In genomic region chr16:17804982-17805381, GRCm38 (mm10) we compare ENCODE assay signal across 9 mouse cellular contexts. TPM values are rescaled to one million over a fixed set of nuclear protein-coding genes. Genes with fewer than 3 reads are reported as not detected.
DNase-seq lines count a peak whose midpoint lies in the region; ATAC-seq and TF ChIP-seq lines count a peak whose summit lies in the region.
"Had no signal": no experiment of that assay in that cellular context is flagged by ENCODE, and none has a peak within 500 bp of the region (broad histone marks: within the 10 kb centered on the region; RNA-seq: fewer than 3 reads in every experiment).

No protein-coding gene starts in this region.

- peaks cover 62% of the 10 kb centered on the region for H3K27me3 ChIP-seq in kidney, embryonic 16.5 days (ENCODE audit: insufficient read depth, low read length)
- peaks cover 39% of the 10 kb centered on the region for H3K27me3 ChIP-seq in embryonic facial prominence, embryonic 15.5 days
- peaks cover 66% of the 10 kb centered on the region for H3K27me3 ChIP-seq in intestine, postnatal 0 days (replicated peaks; ENCODE audit: control insufficient read depth, insufficient read depth, low read length)
- H3K27me3 ChIP-seq in midbrain, postnatal 0 days (ENCODE audit: insufficient read depth, low read length), result peaks cover 56% of the 10 kb centered on the region

- ATAC-seq in kidney, embryonic 16.5 days (ENCODE audit: low FRiP score, low TSS enrichment), result no peak
- no peak for ATAC-seq in embryonic facial prominence, embryonic 15.5 days (ENCODE audit: insufficient number of reproducible peaks, low FRiP score, low TSS enrichment, low read depth)
- no peak for ATAC-seq in intestine, postnatal 0 days
- no peak for ATAC-seq in midbrain, postnatal 0 days (ENCODE audit: low FRiP score)

- H3K9ac ChIP-seq in kidney, embryonic 16.5 days (replicated peaks; ENCODE audit: low read length), result 0 out of 2 replicates have a peak overlapping the region, but pooled peaks have one; percentile 34
- no peak overlapping the region for H3K9ac ChIP-seq in embryonic facial prominence, embryonic 15.5 days
- H3K9ac ChIP-seq in intestine, postnatal 0 days (ENCODE audit: low read depth, low read length), result no peak overlapping the region
- H3K9ac ChIP-seq in midbrain, postnatal 0 days (replicated peaks; ENCODE audit: low read length, poor library complexity, severe bottlenecking), result no peak overlapping the region

- peaks cover 69% of the 10 kb centered on the region for H3K4me1 ChIP-seq in kidney, embryonic 16.5 days (ENCODE audit: insufficient read depth, low read length)
- peaks cover 96% of the 10 kb centered on the region for H3K4me1 ChIP-seq in embryonic facial prominence, embryonic 15.5 days
- H3K4me1 ChIP-seq in intestine, postnatal 0 days (replicated peaks; ENCODE audit: control insufficient read depth, insufficient read depth, low read length), result 0 out of 2 replicates have a peak, but pooled peaks cover 8% of the 10 kb centered on the region
- H3K4me1 ChIP-seq in midbrain, postnatal 0 days (ENCODE audit: insufficient read depth, low read length), result peaks cover 37% of the 10 kb centered on the region

- TF ChIP-seq CTCF in intestine, postnatal 0 days (IDR thresholded peaks at IDR 0.05; ENCODE audit: low read depth), result no peak
- no peak for TF ChIP-seq CTCF in midbrain, postnatal 0 days (IDR thresholded peaks at IDR 0.05)

- H3K4me2 ChIP-seq in kidney, embryonic 16.5 days (replicated peaks; ENCODE audit: low read depth, low read length), result peak overlapping the region; percentile 62
- H3K4me2 ChIP-seq in embryonic facial prominence, embryonic 15.5 days (replicated peaks), result peak overlapping the region; percentile 81
- H3K4me2 ChIP-seq in intestine, postnatal 0 days (replicated peaks; ENCODE audit: low read depth), result peak overlapping the region; percentile 60
- peak overlapping the region; percentile 51; the same call in 1 of the 2 replicates for H3K4me2 ChIP-seq in midbrain, postnatal 0 days (ENCODE audit: low read depth, low read length, poor library complexity, severe bottlenecking)

- WGBS in kidney, embryonic 16.5 days, result 21% methylated on average over 7 of the region's 7 CpGs
- WGBS in embryonic facial prominence, embryonic 15.5 days, result 20% methylated on average over 7 of the region's 7 CpGs
- WGBS in intestine, postnatal 0 days, result 42% methylated on average over 7 of the region's 7 CpGs
- 6% methylated on average over 7 of the region's 7 CpGs for WGBS in midbrain, postnatal 0 days

- no peak for DNase-seq in kidney, adult 9 months
- no peak for DNase-seq in midbrain, postnatal 0 days (ENCODE audit: low spot score)
- no peak for DNase-seq in Muller cell, postnatal 12 days (ENCODE audit: inconsistent ontology term)
- DNase-seq in spleen, postnatal 10 days (ENCODE audit: low spot score in 2 of 2), result no peak
- no peak for DNase-seq in gastrocnemius, postnatal 25 days

- peak overlapping the region; percentile 42 for H3K4me3 ChIP-seq in kidney, embryonic 16.5 days (ENCODE audit: low read length)
- peak overlapping the region; percentile 37 for H3K4me3 ChIP-seq in embryonic facial prominence, embryonic 15.5 days (replicated peaks)
- H3K4me3 ChIP-seq in intestine, postnatal 0 days (ENCODE audit: low read depth, low read length), result peak overlapping the region; percentile 26; the same call in 1 of the 2 replicates
- H3K4me3 ChIP-seq in midbrain, postnatal 0 days (ENCODE audit: low read depth, low read length), result no peak overlapping the region

- no peaks in the 10 kb centered on the region for H3K9me3 ChIP-seq in kidney, embryonic 16.5 days (ENCODE audit: low read length)
- H3K9me3 ChIP-seq in embryonic facial prominence, embryonic 15.5 days (replicated peaks), result no peaks in the 10 kb centered on the region
- no peaks in the 10 kb centered on the region for H3K9me3 ChIP-seq in intestine, postnatal 0 days (ENCODE audit: control insufficient read depth)
- no peaks in the 10 kb centered on the region for H3K9me3 ChIP-seq in midbrain, postnatal 0 days (ENCODE audit: low read length)

- H3K36me3 ChIP-seq in kidney, embryonic 16.5 days (ENCODE audit: insufficient read depth, low read length), result 0 out of 2 replicates have a peak, but pooled peaks cover 5% of the 10 kb centered on the region
- H3K36me3 ChIP-seq in embryonic facial prominence, embryonic 15.5 days, result no peaks in the 10 kb centered on the region; the same call in 1 of the 2 replicates
- H3K36me3 ChIP-seq in intestine, postnatal 0 days (ENCODE audit: control insufficient read depth, insufficient read depth), result 0 out of 2 replicates have a peak, but pooled peaks cover 4% of the 10 kb centered on the region
- H3K36me3 ChIP-seq in midbrain, postnatal 0 days (ENCODE audit: insufficient read depth, low read length), result no peaks in the 10 kb centered on the region

- no peak overlapping the region for H3K27ac ChIP-seq in kidney, embryonic 16.5 days (ENCODE audit: low read length)
- H3K27ac ChIP-seq in embryonic facial prominence, embryonic 15.5 days (replicated peaks), result peak overlapping the region; percentile 91
- no peak overlapping the region for H3K27ac ChIP-seq in intestine, postnatal 0 days (ENCODE audit: low read depth, low read length)
- H3K27ac ChIP-seq in midbrain, postnatal 0 days (ENCODE audit: low read depth, low read length), result no peak overlapping the region

RNA-seq across cellular contexts. Expression of gene Scarf2, which starts 7.9 kb away (rescaled TPM):
- polyA plus RNA-seq in kidney, embryonic 16.5 days (2015; fragmentation: Nextera tagmentation; extraction: Ambion mirVana), result 8.1 and 8.9 TPM in 2 replicates
- polyA plus RNA-seq in embryonic facial prominence, embryonic 15.5 days (2015; fragmentation: Nextera tagmentation; extraction: Ambion mirVana), result 40.7 and 43.4 TPM in 2 replicates
- 6.3 and 6.9 TPM in 2 replicates for polyA plus RNA-seq in intestine, postnatal 0 days (2015; fragmentation: Nextera tagmentation; extraction: Ambion mirVana)
- 8.5 and 12.6 TPM in 2 replicates for total RNA-seq in midbrain, postnatal 0 days (2014; rRNA removed)
- 2.1 and 2.4 TPM in 2 replicates for polyA plus RNA-seq in midbrain, postnatal 0 days (2015; fragmentation: Nextera tagmentation; extraction: Ambion mirVana)
- total RNA-seq in gastrocnemius, postnatal 25 days (2021), result 1 to 10 TPM; 4.7 to 5.4 TPM

RNA-seq across cellular contexts. Expression of gene B830017H08Rik, which starts 27.9 kb away (rescaled TPM):
- polyA plus RNA-seq in kidney, embryonic 16.5 days (2015; fragmentation: Nextera tagmentation; extraction: Ambion mirVana), result 0.09 TPM in 1 of 2 replicates, not detected in the other
- 0.30 and 0.52 TPM in 2 replicates for polyA plus RNA-seq in embryonic facial prominence, embryonic 15.5 days (2015; fragmentation: Nextera tagmentation; extraction: Ambion mirVana)
- not detected in 2 replicates for polyA plus RNA-seq in intestine, postnatal 0 days (2015; fragmentation: Nextera tagmentation; extraction: Ambion mirVana)
- total RNA-seq in midbrain, postnatal 0 days (2014; rRNA removed), result 7.0 and 13.5 TPM in 2 replicates
- 7.8 and 8.5 TPM in 2 replicates for polyA plus RNA-seq in midbrain, postnatal 0 days (2015; fragmentation: Nextera tagmentation; extraction: Ambion mirVana)
- total RNA-seq in gastrocnemius, postnatal 25 days (2021), result not detected
- total RNA-seq: granulocyte monocyte progenitor cell, adult 5-6 weeks had no signal

RNA-seq across cellular contexts. Expression of gene Car15, which starts 33.2 kb away (rescaled TPM):
- 35.7 and 48.6 TPM in 2 replicates for polyA plus RNA-seq in kidney, embryonic 16.5 days (2015; fragmentation: Nextera tagmentation; extraction: Ambion mirVana)
- polyA plus RNA-seq in embryonic facial prominence, embryonic 15.5 days (2015; fragmentation: Nextera tagmentation; extraction: Ambion mirVana), result 2.8 and 3.9 TPM in 2 replicates
- polyA plus RNA-seq in intestine, postnatal 0 days (2015; fragmentation: Nextera tagmentation; extraction: Ambion mirVana), result 0.39 and 0.59 TPM in 2 replicates
- total RNA-seq in midbrain, postnatal 0 days (2014; rRNA removed), result 2.4 and 12.8 TPM in 2 replicates
- polyA plus RNA-seq in midbrain, postnatal 0 days (2015; fragmentation: Nextera tagmentation; extraction: Ambion mirVana), result 1.7 and 2.0 TPM in 2 replicates
- total RNA-seq in gastrocnemius, postnatal 25 days (2021), result under 1 TPM; 0.79 to 0.88 TPM

RNA-seq across cellular contexts. Expression of gene Klhl22, which starts 45.6 kb away (rescaled TPM):
- polyA plus RNA-seq in kidney, embryonic 16.5 days (2015; fragmentation: Nextera tagmentation; extraction: Ambion mirVana), result 69.8 and 72.0 TPM in 2 replicates
- 91.5 and 93.4 TPM in 2 replicates for polyA plus RNA-seq in embryonic facial prominence, embryonic 15.5 days (2015; fragmentation: Nextera tagmentation; extraction: Ambion mirVana)
- 29.0 and 29.9 TPM in 2 replicates for polyA plus RNA-seq in intestine, postnatal 0 days (2015; fragmentation: Nextera tagmentation; extraction: Ambion mirVana)
- 150 and 156 TPM in 2 replicates for total RNA-seq in midbrain, postnatal 0 days (2014; rRNA removed)
- 79.3 and 82.6 TPM in 2 replicates for polyA plus RNA-seq in midbrain, postnatal 0 days (2015; fragmentation: Nextera tagmentation; extraction: Ambion mirVana)
- total RNA-seq in gastrocnemius, postnatal 25 days (2021), result 10 to 100 TPM; 15.4 to 18.8 TPM
